Mouse (Mus musculus): ENCODE results near the gene Cpne1. TPM values are rescaled to one million over a fixed set of nuclear protein-coding genes. Genes with fewer than 3 reads are reported as not detected.
A peak's percentile ranks its signal among the peaks of the same experiment; 100 is the strongest.

The Cpne1 gene
- polyA plus RNA-seq (2015; fragmentation: Nextera tagmentation; extraction: Ambion mirVana) = 22.7 and 30.1 TPM in 2 replicates

DNA sequence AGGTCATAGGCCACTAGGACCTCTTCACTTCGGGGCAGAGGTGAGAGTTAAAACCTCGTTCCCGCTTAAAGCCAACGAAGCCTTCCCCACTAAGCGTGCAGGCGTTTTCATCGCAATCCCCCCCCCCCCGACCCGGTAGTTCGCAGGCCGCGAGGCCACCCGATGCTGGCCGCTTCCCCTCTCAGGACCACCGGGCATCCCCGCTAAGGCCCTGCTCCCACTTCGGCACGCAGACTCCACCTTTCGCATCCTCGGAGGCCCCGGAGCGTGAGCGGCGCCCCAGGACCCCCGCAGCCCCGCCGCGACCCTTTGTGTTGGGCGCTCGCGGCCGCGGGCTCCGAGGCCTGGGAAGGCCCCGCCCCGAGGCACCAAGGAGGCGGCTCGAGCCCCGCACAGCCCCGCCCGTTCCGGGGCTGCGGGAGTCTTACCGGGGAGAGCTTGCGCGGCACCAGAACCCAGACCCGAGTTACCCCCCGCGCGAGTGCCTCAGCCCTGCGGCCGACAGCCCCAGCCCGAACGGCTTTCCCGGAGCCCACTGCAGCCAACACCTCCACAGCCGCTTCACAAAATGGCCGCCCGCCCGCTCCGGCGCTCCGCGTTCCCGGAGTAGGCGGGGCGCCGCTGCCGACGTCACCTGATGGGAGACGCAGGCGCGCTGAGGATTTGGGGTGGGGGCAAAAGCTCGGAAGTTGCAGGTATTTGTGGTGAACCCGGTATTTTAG, at the start of gene Cpne1, which contains the start of gene Rbm12:
Gene Cpne1, minus strand, starts transcription at position 608 of the 722 bp plus-strand sequence.
Gene Rbm12, minus strand, starts transcription at position 621 of the 722 bp plus-strand sequence.
- Histone ChIP-seq H3K27ac (peak within 1 kb of the TSS; percentile 93), H3K9ac (peak within 1 kb of the TSS; percentile 95), H3K36me3 (no peaks in the 10 kb centered on the region), H3K4me2 (peak within 1 kb of the TSS; percentile 78), H3K9me3 (replicated peaks) (no peaks in the 10 kb centered on the region), H3K27me3 (no peaks in the 10 kb centered on the region), H3K4me1 (replicated peaks) (peaks cover 13% of the 10 kb centered on the region), H3K4me3 (peak within 1 kb of the TSS; percentile 91)
- WGBS = under 1% methylated on average over 74 of the region's 74 CpGs
- peak; percentile 93 for ATAC-seq (replicated peaks; ENCODE audit: insufficient number of reproducible peaks, insufficient read depth, low FRiP score, low read depth)

DNA sequence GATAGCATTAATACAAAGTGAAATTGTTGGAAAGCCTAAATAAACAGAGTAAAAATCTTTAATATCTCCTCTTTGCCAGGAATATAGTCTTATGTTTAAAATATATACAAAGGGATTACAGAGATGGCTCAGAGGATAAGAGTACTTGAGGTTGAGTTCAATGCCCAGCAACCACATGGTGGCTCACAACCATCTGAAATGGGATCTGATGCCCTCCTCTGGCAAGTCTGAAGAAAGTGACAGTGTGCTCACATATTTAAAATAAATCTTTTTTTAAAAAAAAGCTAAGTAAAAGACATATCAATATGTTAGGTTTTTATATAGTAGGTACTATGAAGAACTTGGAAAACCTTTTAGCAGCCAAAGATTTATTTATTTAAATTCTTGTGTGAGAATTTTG, 39.8 kb upstream of the Cpne1 start:
- H3K4me1 ChIP-seq (replicated peaks) = no peaks in the 10 kb centered on the region
- no peaks in the 10 kb centered on the region for H3K9me3 ChIP-seq (replicated peaks)
- peaks cover 76% of the 10 kb centered on the region for H3K36me3 ChIP-seq

DNA sequence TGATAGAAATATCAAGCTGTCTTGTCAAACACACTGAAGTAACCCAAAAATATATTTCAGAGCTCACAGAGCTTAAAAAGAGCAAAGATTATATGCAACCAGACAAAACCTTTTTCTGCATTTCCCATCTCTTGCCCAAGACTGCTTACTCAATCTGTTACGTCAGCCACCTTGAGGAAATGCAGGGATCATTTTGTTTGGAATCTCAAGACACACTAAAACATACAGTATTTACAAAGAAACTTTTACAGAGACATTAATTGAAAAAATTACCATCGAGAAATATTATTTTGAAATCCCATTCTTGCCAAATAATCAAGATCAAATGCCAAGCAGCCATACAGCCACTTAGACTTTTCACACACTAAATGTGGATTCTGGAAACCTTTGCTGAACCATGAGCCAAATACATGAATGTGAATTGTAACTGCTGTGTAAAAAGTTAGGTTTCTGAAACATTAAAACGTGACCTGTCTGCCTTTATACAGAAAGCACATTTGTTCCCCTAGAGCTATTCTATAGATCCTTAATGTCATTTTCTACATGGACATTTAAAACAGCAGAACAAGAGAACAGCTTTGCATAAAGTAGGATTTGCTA, 35.7 kb upstream of the Cpne1 start:
- WGBS = 86% methylated on average over 3 of the region's 3 CpGs
- Histone ChIP-seq H3K27me3 (no peaks in the 10 kb centered on the region), H3K4me2 (no peak overlapping the region), H3K36me3 (peaks cover 50% of the 10 kb centered on the region), H3K27ac (no peak overlapping the region), H3K4me3 (no peak overlapping the region), H3K4me1 (replicated peaks) (peaks cover 12% of the 10 kb centered on the region), H3K9me3 (replicated peaks) (no peaks in the 10 kb centered on the region), H3K9ac (no peak overlapping the region)
- no peak for ATAC-seq (replicated peaks; ENCODE audit: insufficient number of reproducible peaks, insufficient read depth, low FRiP score, low read depth)

More for the DNA sequence above, 39.8 kb upstream of the Cpne1 start:
- no peak for ATAC-seq (replicated peaks; ENCODE audit: insufficient number of reproducible peaks, insufficient read depth, low FRiP score, low read depth)
- Histone ChIP-seq H3K9ac (no peak overlapping the region), H3K27ac (no peak overlapping the region), H3K4me3 (no peak overlapping the region), H3K4me2 (no peak overlapping the region), H3K27me3 (no peaks in the 10 kb centered on the region)

DNA sequence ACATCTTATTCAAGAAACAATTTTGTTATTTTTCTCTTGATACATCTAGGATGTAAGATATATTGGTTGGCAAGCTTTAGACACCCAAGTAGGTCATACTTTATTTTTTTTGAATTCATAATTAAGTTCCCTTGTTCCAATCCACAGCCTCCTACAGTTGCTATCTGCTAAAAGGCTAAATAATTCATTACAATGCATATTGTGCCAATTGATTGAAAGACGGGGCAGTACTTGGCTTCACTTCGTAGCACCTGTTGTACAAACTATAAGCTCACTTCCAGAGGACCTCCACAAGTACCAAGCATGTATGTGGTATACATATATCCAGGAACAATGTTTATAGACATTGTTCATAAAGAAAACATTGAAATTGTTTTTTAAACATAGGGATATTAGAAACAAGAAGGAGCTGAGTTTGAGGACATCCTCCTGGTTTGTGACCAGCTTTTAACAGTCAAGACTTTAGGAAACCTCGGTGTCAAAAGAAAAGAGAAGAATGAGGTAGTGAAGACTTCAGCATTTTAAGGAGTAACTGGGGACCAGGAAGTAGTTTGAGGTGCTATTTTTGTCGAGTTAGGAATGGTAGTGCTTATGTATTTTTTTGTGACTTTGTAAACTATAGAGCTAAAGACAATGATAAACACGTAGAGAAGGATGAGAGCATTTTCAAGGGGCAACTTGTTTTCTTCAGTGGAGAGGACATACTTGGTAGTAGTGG, 34.7 kb upstream of the Cpne1 start:
- WGBS = 65% methylated on average over 5 of the region's 5 CpGs
- no peak for ATAC-seq (replicated peaks; ENCODE audit: insufficient number of reproducible peaks, insufficient read depth, low FRiP score, low read depth)
- peaks cover 52% of the 10 kb centered on the region for H3K36me3 ChIP-seq

DNA sequence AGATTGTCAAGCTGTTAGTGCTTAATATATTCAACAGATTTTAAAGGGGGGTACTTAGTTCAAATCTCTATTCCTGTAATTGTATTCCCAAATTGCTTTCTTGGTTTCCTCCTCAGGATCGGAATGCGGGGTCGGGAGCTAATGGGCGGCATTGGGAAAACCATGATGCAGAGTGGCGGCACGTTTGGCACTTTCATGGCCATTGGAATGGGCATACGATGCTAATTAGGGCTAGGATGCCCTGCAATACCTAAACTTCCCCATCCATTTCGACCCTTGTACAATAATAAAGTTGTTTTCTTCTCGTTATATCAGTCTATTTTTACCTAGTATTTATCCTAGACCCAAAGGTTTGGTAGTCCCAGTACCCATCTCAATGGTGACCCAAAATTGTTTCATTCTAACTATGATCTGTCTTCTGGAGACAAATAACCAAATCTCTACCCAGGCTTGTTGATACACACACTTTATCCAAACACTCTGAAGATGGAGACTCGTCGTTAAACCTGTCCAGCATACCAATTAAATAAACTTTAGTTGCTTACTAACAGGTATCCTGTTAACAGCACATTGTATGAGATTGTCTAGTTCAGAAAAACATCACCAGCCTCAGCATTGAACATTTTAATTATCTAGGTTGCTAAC, 33.8 kb upstream of the Cpne1 start:
- no peak for ATAC-seq (replicated peaks; ENCODE audit: insufficient number of reproducible peaks, insufficient read depth, low FRiP score, low read depth)
- Histone ChIP-seq H3K27me3 (no peaks in the 10 kb centered on the region), H3K4me3 (0 out of 2 replicates have a peak overlapping the region, but pooled peaks have one; percentile 68), H3K36me3 (peaks cover 48% of the 10 kb centered on the region), H3K9me3 (replicated peaks) (no peaks in the 10 kb centered on the region), H3K4me2 (peak overlapping the region; percentile 72), H3K27ac (no peak overlapping the region), H3K9ac (no peak overlapping the region), H3K4me1 (replicated peaks) (peaks cover 12% of the 10 kb centered on the region)
- 59% methylated on average over 11 of the region's 11 CpGs for WGBS

More for the DNA sequence above, 34.7 kb upstream of the Cpne1 start:
- no peak overlapping the region for H3K4me3 ChIP-seq
- H3K9ac ChIP-seq = no peak overlapping the region
- H3K4me1 ChIP-seq (replicated peaks) = peaks cover 12% of the 10 kb centered on the region
- H3K4me2 ChIP-seq = no peak overlapping the region
- H3K9me3 ChIP-seq (replicated peaks) = no peaks in the 10 kb centered on the region
- H3K27me3 ChIP-seq = no peaks in the 10 kb centered on the region
- peak overlapping the region; percentile 9; the same call in 1 of the 2 replicates for H3K27ac ChIP-seq

DNA sequence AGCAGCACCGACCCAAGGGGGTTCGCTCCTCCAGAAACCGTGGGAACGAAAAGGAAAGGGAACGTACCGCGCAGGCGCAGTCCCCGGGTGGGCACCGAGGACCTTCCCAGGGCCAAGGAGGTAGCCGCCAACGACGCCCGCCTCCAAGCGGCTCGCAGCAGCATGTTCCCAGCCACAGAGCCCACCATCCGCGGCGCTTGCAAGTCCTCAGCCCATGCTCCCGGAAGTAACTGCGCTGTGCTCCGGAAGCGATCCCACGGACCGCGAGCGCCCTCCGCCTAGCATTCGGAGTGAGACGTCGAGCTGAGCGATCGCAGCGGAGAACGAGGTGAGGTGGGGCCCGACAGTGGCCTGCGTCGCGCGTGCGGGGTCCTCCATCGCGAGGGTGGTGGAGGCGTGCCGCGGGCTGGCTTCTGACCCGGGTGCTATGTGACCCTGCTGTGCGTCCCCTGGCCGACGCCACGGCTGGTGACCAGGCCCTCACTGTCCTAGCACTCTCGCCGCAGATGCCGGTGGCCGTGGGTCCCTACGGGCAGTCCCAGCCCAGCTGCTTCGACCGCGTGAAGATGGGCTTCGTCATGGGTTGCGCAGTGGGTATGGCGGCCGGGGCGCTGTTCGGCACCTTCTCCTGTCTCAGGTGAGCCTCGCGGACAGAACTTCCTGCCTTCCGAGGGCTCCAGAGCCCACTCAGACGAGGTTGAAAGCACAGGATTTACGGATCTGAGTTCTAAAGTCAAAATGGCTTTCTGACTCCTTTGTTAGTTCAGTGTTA, 32.4 kb upstream of the Cpne1 start, which contains the start of the genes Romo1 and Nfs1:
Gene Romo1, plus strand, starts transcription at position 87 of the 772 bp plus-strand sequence.
Gene Nfs1, minus strand, starts transcription at position 234 of the 772 bp plus-strand sequence.
- H3K27me3 ChIP-seq = no peaks in the 10 kb centered on the region
- peak within 1 kb of the TSS; percentile 76 for H3K9ac ChIP-seq
- under 1% methylated on average over 70 of the region's 70 CpGs for WGBS
- peak within 1 kb of the TSS; percentile 68 for H3K4me3 ChIP-seq
- no peaks in the 10 kb centered on the region for H3K9me3 ChIP-seq (replicated peaks)
- peak within 1 kb of the TSS; percentile 72 for H3K4me2 ChIP-seq
- peaks cover 12% of the 10 kb centered on the region for H3K4me1 ChIP-seq (replicated peaks)
- H3K27ac ChIP-seq = peak within 1 kb of the TSS; percentile 94
- peak; percentile 96 for ATAC-seq (replicated peaks; ENCODE audit: insufficient number of reproducible peaks, insufficient read depth, low FRiP score, low read depth)
- H3K36me3 ChIP-seq = peaks cover 40% of the 10 kb centered on the region

DNA sequence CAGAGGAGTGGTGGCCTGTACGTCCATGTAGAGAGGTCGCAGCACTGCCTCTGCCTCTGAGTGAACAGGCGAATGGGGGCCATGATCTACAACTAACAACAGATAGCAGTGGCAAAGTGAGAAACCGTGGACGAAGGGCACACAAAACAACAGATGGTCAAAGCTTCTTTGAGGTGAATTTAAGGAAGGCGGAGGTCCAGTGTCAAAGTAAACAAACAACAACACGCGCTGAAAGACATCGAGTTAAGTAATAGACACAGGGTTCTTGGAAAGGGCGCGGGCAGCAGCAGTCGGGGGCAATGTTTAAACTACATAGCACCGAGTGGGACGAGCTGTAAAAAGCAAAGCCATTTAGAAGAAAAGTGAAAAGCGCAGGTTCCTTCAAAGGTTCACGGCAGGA, 31.6 kb upstream of the Cpne1 start:
- no peak for ATAC-seq (replicated peaks; ENCODE audit: insufficient number of reproducible peaks, insufficient read depth, low FRiP score, low read depth)
- H3K4me3 ChIP-seq = peak overlapping the region; percentile 68
- no peaks in the 10 kb centered on the region for H3K9me3 ChIP-seq (replicated peaks)
- H3K4me1 ChIP-seq (replicated peaks) = peaks cover 12% of the 10 kb centered on the region
- 1% methylated on average over 16 of the region's 16 CpGs for WGBS
- H3K27ac ChIP-seq = peak overlapping the region; percentile 94
- peak overlapping the region; percentile 76 for H3K9ac ChIP-seq
- no peaks in the 10 kb centered on the region for H3K27me3 ChIP-seq
- H3K4me2 ChIP-seq = peak overlapping the region; percentile 72
- H3K36me3 ChIP-seq = peaks cover 33% of the 10 kb centered on the region

DNA sequence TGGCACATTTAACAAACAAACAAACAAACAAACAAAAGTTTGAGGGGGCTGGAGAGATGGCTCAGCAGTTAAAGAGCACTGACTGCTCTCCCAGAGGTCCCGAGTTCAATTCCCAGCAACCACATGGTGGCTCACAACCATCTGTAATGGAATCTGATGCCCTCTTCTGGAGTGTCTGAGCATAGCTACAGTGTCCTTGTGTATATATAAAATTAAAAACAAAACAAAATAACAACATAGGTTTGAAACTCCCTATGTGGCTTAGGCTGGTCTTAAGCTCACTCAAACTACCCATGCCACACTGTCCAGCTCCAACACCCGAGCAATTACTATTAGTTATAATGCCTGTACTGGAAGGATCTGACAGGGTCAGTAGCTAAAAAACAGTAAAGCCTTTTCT, 31.1 kb upstream of the Cpne1 start:
- WGBS = 84% methylated on average over 2 of the region's 2 CpGs
- ATAC-seq (replicated peaks; ENCODE audit: insufficient number of reproducible peaks, insufficient read depth, low FRiP score, low read depth) = no peak

DNA sequence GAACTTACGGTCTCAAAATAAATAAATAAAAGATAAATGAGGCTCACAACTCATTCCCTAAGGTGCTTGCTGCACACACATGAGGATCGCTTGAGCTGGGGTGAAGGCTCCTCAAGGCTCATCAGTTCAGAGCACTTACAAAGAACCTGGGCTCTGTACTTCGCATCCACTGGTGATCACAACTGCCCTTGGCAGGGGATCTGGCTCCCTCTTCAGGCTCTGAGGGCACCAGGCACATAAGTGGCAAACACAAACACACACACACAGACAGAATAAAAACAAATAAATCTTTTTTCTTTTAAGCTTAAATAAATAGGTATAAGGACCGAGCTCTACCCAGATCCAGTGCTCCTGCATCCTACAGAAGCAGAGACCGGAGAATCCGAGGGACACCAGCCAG, 23.9 kb upstream of the Cpne1 start:
- Histone ChIP-seq H3K4me1 (replicated peaks) (no peaks in the 10 kb centered on the region), H3K27me3 (no peaks in the 10 kb centered on the region), H3K4me3 (no peak overlapping the region), H3K27ac (no peak overlapping the region), H3K36me3 (peaks cover 4% of the 10 kb centered on the region; the same call in 1 of the 2 replicates), H3K9me3 (replicated peaks) (no peaks in the 10 kb centered on the region), H3K4me2 (no peak overlapping the region), H3K9ac (no peak overlapping the region)
- ATAC-seq (replicated peaks; ENCODE audit: insufficient number of reproducible peaks, insufficient read depth, low FRiP score, low read depth) = no peak
- WGBS = 85% methylated on average over 6 of the region's 6 CpGs

More for the DNA sequence above, 31.1 kb upstream of the Cpne1 start:
- Histone ChIP-seq H3K27ac (no peak overlapping the region; the same call in 1 of the 2 replicates), H3K9ac (peak overlapping the region; percentile 76), H3K9me3 (replicated peaks) (no peaks in the 10 kb centered on the region), H3K4me1 (replicated peaks) (peaks cover 12% of the 10 kb centered on the region), H3K27me3 (no peaks in the 10 kb centered on the region), H3K4me2 (peak overlapping the region; percentile 72), H3K36me3 (peaks cover 27% of the 10 kb centered on the region), H3K4me3 (peak overlapping the region; percentile 68)

DNA sequence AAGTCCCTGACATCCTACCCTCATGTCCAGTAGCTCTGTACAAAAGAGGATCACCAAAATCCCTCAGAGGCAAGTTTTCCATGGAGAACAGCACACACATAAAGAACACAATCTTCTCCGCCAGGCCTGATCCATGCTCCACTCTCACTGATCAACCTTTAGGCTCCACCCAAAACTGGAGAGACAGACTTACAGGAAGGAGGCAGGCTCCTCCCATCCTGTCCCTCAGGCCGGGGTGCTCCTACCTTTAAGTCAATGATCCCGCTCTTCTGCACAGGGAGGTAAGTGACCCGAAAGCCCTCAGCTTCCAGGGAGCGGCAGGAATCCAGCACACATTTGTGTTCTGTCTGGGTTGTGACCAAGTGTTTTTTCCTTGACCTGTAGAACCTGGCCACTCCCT, 22.4 kb upstream of the Cpne1 start:
- no peak overlapping the region for H3K4me3 ChIP-seq
- no peaks in the 10 kb centered on the region for H3K9me3 ChIP-seq (replicated peaks)
- H3K4me2 ChIP-seq = no peak overlapping the region
- no peaks in the 10 kb centered on the region for H3K27me3 ChIP-seq
- H3K4me1 ChIP-seq (replicated peaks) = no peaks in the 10 kb centered on the region
- H3K27ac ChIP-seq = no peak overlapping the region
- WGBS = 77% methylated on average over 5 of the region's 5 CpGs
- H3K36me3 ChIP-seq = no peaks in the 10 kb centered on the region; the same call in 1 of the 2 replicates
- no peak overlapping the region for H3K9ac ChIP-seq
- ATAC-seq (replicated peaks; ENCODE audit: insufficient number of reproducible peaks, insufficient read depth, low FRiP score, low read depth) = no peak

Measured in heart, embryonic 15.5 days (tissue).